Mouse (Mus musculus) telencephalon, adult 2 months (tissue): ENCODE results near the gene Gm45062.

Source experiments
- DNase-seq: peaks from one replicate; pipeline ENCODE4 v3.0.0-alpha.2; 2011; ENCODE audit warnings: low read depth, low spot score

Gene Gm45062

GRCm38 (mm10) chr6:8259004-8259666 is at the start of gene Gm45062, which contains the start of the genes Rpa3 and Umad1:
Gene Gm45062, plus strand, starts transcription at chr6:8259450.
Gene Rpa3, minus strand, starts transcription at chr6:8259173.
Gene Umad1, plus strand, starts transcription at chr6:8259288.
- peak; percentile 99 for DNase-seq

- no peak for DNase-seq
These were observed 49.4 kb upstream of the Gm45062 start for GRCm38 (mm10) chr6:8209866-8210186.

GRCm38 (mm10) chr6:8210661-8211060 is 48.6 kb upstream of the Gm45062 start:
- DNase-seq, result no peak

GRCm38 (mm10) chr6:8227035-8227434 is 32.2 kb upstream of the Gm45062 start:
- DNase-seq, result peak; percentile 31

GRCm38 (mm10) chr6:8228596-8228995 is 30.7 kb upstream of the Gm45062 start:
- peak; percentile 15 for DNase-seq

GRCm38 (mm10) chr6:8258316-8258715 is 934 bp upstream of the Gm45062 start:
- DNase-seq, result no peak

- peak; percentile 44 for DNase-seq
These were observed 406 bp downstream of the Gm45062 start for GRCm38 (mm10) chr6:8259667-8260044.

GRCm38 (mm10) chr6:8271047-8271446 is 11.8 kb downstream of the Gm45062 start:
- no peak for DNase-seq

- DNase-seq, result no peak
These were observed 15.3 kb downstream of the Gm45062 start for GRCm38 (mm10) chr6:8274387-8275054.

GRCm38 (mm10) chr6:8275098-8275497 is 15.8 kb downstream of the Gm45062 start:
- DNase-seq, result peak; percentile 71

- DNase-seq, result no peak
These were observed 17.2 kb downstream of the Gm45062 start for GRCm38 (mm10) chr6:8276431-8276830.

- no peak for DNase-seq
These were observed 19.3 kb downstream of the Gm45062 start for GRCm38 (mm10) chr6:8278426-8279002.

GRCm38 (mm10) chr6:8283255-8283654 is 24.0 kb downstream of the Gm45062 start:
- no peak for DNase-seq

- DNase-seq, result no peak
These were observed 26.2 kb downstream of the Gm45062 start for GRCm38 (mm10) chr6:8285401-8285960.

GRCm38 (mm10) chr6:8286146-8286545 is 26.9 kb downstream of the Gm45062 start:
- no peak for DNase-seq

- DNase-seq, result no peak
These were observed 29.7 kb downstream of the Gm45062 start for GRCm38 (mm10) chr6:8288755-8289580.

- no peak for DNase-seq
These were observed 35.0 kb downstream of the Gm45062 start for GRCm38 (mm10) chr6:8294048-8294784.

GRCm38 (mm10) chr6:8299066-8299863 is 40.0 kb downstream of the Gm45062 start:
- DNase-seq, result no peak

GRCm38 (mm10) chr6:8307878-8308775 is 48.9 kb downstream of the Gm45062 start:
- DNase-seq, result no peak
